Mouse (Mus musculus) cortical plate, adult 2 months (tissue): ENCODE data around the gene Gm10643.

ENCODE experiments used
- CTCF ChIP-seq: fragments of 200-500 bp; IDR thresholded peaks from 2 replicates; pipeline ENCODE4 v1.5.1; 2011; ENCODE audit warnings: mild to moderate bottlenecking, control low read depth, low read length; ENCODE audit not compliant: insufficient read depth; ENCODE audit errors: extremely low read depth
- POLR2A ChIP-seq: fragments of 200-500 bp; IDR thresholded peaks from 2 replicates; pipeline ENCODE4 v1.6.1; 2011; ENCODE audit warnings: mild to moderate bottlenecking, low read length, control low read depth; ENCODE audit not compliant: insufficient read depth; ENCODE audit errors: extremely low read depth

- TF ChIP-seq POLR2A (no peak), CTCF (no peak)
These were observed 5.3 kb upstream of the Gm10643 start for GRCm38 (mm10) chr8:84070241-84070640.
